Mouse (Mus musculus): Measurements from ENCODE around the gene Zfp955b. TPM values are rescaled to one million over a fixed set of nuclear protein-coding genes. Genes with fewer than 3 reads are reported as not detected.

Zfp955b gene
- 9.9 TPM for polyA plus RNA-seq (2014; fragmentation: Illumina TruSeq; extraction: RNeasy Lipid Tissue Mini Kit (QIAGEN cat#74804); ENCODE audit: low read depth, low replicate concordance)

DNA sequence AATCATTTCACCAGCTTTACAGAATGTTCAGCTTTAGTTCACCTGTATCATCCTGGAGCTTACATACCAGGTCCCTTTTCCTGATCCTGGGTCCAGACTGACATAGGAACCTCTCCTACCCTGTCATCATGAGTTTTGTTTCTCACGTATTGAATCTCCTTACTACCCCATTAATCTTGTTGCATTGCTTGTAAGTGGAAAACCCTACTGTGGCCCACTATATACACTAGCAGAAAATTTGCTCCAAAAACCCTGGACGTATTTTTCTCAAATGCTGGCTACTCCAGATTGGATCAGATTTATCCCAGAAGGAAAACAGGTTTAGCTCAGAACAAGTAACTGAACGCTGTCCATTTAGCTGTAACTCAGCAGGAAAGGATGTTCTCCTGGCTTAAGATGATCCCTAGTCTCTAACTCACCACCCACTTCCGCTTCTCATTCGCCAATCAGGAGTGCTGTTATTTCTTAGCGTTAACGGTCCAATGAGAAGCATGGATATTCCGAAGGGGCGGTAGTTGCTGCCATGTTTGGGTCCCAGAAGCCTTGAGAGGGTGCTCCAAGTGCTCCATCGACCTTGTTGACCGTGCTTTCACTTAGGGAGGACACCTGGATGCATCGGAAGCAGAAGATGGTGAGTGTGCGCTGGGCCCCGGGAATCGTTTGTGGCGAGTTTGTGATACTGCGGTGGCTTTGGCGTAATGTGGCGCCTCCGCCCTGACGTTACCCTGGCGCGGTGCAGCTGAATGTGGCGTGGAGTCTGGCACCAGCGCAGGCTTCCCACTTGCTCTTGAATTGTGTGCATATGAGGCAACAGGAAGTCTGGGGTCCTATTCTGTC, at the start of gene Zfp955b:
TSS of gene Zfp955b (plus strand) at position 506 of the 837 bp plus-strand sequence.

DNA sequence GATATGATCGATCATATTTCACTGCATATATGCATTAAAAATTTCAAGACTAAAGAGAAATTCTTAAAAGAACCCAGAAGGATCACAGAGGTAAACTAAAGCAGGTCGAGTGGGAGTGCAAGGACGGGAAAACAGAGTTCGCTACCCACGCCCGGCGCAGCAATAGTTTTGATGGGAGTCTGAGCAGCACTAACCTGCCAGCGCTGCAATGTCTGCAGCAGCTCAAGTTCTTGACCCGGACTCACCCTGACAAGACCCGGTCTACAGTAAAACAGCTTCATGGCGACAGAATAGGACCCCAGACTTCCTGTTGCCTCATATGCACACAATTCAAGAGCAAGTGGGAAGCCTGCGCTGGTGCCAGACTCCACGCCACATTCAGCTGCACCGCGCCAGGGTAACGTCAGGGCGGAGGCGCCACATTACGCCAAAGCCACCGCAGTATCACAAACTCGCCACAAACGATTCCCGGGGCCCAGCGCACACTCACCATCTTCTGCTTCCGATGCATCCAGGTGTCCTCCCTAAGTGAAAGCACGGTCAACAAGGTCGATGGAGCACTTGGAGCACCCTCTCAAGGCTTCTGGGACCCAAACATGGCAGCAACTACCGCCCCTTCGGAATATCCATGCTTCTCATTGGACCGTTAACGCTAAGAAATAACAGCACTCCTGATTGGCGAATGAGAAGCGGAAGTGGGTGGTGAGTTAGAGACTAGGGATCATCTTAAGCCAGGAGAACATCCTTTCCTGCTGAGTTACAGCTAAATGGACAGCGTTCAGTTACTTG, 34.6 kb upstream of the Zfp955b start, which contains the start of gene Zfp955a:
TSS of gene Zfp955a (minus strand) at position 616 of the 789 bp plus-strand sequence.

DNA sequence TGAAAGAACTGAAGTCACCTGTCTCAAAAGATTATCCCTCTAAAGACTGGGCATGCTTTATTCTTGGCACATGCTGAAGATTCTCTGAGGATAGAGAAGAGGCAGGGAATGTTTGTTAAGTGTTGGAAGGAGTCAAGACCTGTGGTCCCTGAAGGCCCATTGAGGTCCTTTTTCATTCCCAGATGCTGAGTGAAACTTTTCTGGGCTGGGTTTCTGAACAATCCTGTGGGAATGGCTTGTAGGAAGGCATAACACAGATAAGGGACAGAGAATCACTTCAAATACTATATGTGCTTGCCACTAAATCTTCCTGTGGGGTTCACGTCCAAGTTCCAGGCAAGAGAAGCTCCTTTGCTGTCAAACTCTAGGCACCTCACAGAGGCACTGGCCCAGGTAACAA, 25.0 kb upstream of the Zfp955b start, which contains the start of gene Olfr63:
TSS of gene Olfr63 (plus strand) at position 301 of the 400 bp plus-strand sequence.

Other genes starting within 250 kb of the Zfp955b start
- gene 4921501E09Rik, start 221.5 kb upstream of the Zfp955b start, polyA plus RNA-seq (2014; fragmentation: Illumina TruSeq; extraction: RNeasy Lipid Tissue Mini Kit (QIAGEN cat#74804); ENCODE audit: low read depth, low replicate concordance), result not detected
- 3.6 TPM for gene Zfp563, start 200.2 kb upstream of the Zfp955b start, polyA plus RNA-seq (2014; fragmentation: Illumina TruSeq; extraction: RNeasy Lipid Tissue Mini Kit (QIAGEN cat#74804); ENCODE audit: low read depth, low replicate concordance)
- gene Morc2b, start 149.9 kb upstream of the Zfp955b start, polyA plus RNA-seq (2014; fragmentation: Illumina TruSeq; extraction: RNeasy Lipid Tissue Mini Kit (QIAGEN cat#74804); ENCODE audit: low read depth, low replicate concordance), result 0.47 TPM
- gene Olfr55, start 121.1 kb upstream of the Zfp955b start, polyA plus RNA-seq (2014; fragmentation: Illumina TruSeq; extraction: RNeasy Lipid Tissue Mini Kit (QIAGEN cat#74804); ENCODE audit: low read depth, low replicate concordance), result not detected
- gene Olfr239, start 98.2 kb upstream of the Zfp955b start, polyA plus RNA-seq (2014; fragmentation: Illumina TruSeq; extraction: RNeasy Lipid Tissue Mini Kit (QIAGEN cat#74804); ENCODE audit: low read depth, low replicate concordance), result not detected
- gene Olfr1564, start 67.9 kb upstream of the Zfp955b start, polyA plus RNA-seq (2014; fragmentation: Illumina TruSeq; extraction: RNeasy Lipid Tissue Mini Kit (QIAGEN cat#74804); ENCODE audit: low read depth, low replicate concordance), result 0.13 TPM
- 11.8 TPM for gene Zfp955a, start 34.4 kb upstream of the Zfp955b start, polyA plus RNA-seq (2014; fragmentation: Illumina TruSeq; extraction: RNeasy Lipid Tissue Mini Kit (QIAGEN cat#74804); ENCODE audit: low read depth, low replicate concordance)
- not detected for gene Olfr63, start 24.9 kb upstream of the Zfp955b start, polyA plus RNA-seq (2014; fragmentation: Illumina TruSeq; extraction: RNeasy Lipid Tissue Mini Kit (QIAGEN cat#74804); ENCODE audit: low read depth, low replicate concordance)
- 3.3 TPM for gene Zfp81, start 69.3 kb downstream of the Zfp955b start, polyA plus RNA-seq (2014; fragmentation: Illumina TruSeq; extraction: RNeasy Lipid Tissue Mini Kit (QIAGEN cat#74804); ENCODE audit: low read depth, low replicate concordance)
- 3.8 TPM for gene Zfp101, start 105.1 kb downstream of the Zfp955b start, polyA plus RNA-seq (2014; fragmentation: Illumina TruSeq; extraction: RNeasy Lipid Tissue Mini Kit (QIAGEN cat#74804); ENCODE audit: low read depth, low replicate concordance)
- gene Actl9, start 143.4 kb downstream of the Zfp955b start, polyA plus RNA-seq (2014; fragmentation: Illumina TruSeq; extraction: RNeasy Lipid Tissue Mini Kit (QIAGEN cat#74804); ENCODE audit: low read depth, low replicate concordance), result not detected
- gene Adamts10, start 234.7 kb downstream of the Zfp955b start, polyA plus RNA-seq (2014; fragmentation: Illumina TruSeq; extraction: RNeasy Lipid Tissue Mini Kit (QIAGEN cat#74804); ENCODE audit: low read depth, low replicate concordance), result 34.2 TPM

Measured in heart, adult 10 weeks (tissue).